Mouse (Mus musculus): Measurements from ENCODE around the gene Plekhg4.

Gene Plekhg4

DNA sequence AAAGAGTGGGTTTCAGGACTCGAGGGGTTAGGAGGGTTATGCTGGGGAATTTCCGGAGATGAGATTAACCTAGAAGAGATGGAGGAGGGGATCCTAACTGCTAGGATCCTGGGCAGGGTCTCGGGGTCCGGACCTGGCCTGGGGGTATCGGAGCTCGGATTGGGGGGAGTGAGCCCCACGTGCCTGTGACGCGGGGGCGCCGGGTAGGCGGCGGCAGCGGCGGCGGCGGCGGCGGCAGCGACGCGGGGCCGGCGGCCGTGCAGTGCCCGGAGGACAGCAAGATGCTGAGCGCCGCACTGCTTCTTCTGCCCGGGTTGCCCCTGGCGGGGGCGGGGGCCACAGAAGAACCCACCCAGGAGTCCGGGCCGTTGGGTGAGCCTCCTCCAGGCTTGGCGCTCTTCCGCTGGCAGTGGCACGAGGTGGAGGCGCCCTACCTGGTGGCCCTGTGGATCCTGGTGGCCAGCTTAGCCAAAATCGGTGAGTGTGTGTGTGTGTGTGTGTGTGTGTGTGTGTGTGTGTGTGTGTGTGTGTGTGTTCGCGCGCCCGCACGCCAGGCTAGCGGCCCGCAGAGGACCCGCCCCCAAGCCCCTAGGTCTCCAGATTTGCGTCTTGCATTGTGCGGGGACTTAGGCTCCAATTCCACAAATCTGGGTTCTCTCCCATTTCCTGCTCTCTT is 23.8 kb upstream of the Plekhg4 start:
- no peak for DNase-seq (ENCODE audit: low spot score)

DNA sequence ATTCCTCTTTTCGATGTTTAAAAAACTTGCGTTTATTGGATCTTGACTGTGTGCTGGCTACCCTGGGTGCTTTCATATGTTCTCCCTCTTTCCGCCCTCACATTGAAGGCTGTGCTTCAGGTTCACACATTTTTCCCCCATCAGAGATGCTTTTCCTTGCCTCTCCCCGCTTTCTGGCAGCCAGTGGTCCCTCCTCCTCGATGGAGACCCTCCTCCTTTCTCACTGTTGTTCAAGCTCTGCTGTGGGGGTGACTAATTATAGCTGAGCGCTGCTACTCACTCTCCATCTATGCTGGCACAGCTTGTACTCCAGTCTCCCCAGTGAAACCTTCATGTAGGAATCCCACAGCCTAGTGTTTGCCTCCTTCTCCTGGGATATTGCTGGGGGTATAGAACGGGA is 22.9 kb upstream of the Plekhg4 start:
- DNase-seq (ENCODE audit: low spot score) = no peak

DNA sequence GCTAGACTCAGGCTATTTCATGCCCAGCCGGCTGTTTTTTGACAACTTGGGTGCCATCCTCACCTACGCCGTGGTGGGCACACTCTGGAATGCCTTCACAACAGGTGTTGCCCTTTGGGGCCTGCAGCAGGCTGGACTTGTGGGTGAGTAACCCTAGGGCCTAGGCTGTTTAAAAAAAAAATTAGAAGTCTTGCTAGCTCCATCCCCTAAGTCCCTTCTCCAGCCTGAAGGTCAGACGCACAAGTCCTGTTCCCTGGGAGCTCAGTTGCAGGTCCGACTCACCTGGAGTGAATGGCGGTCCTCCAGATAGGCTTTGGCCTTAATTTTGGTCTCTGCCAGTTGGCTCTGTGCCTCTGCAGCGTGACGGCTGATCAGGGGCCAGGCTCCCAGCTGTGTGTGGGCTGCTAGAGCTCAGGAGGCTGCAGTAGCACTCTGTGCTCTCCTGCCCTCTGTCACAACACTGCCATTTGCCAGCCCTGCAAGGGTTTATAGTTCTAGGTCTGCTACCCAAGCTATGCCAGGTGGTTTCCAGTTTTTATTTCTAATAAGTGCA is 19.4 kb upstream of the Plekhg4 start:
- DNase-seq (ENCODE audit: low spot score) = no peak

DNA sequence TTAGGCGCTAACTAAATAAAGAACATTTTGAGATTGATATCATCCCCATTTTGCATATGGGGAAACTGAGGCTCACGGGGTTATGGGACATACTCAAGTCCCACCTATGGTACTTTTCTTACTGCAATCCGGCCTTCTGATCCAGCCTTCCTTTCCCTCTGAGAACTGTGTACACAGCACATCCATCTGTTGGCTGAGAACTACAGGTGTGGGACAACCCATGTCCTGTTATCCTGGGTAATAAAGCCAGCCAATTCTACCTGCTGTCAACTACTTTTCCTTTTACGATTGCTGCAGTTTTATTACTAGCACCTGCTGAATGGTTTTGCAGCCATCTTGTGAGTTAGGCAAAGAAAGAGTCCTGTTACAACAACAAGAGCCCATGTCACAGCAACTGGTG is 18.5 kb upstream of the Plekhg4 start:
- no peak for DNase-seq (ENCODE audit: low spot score)

DNA sequence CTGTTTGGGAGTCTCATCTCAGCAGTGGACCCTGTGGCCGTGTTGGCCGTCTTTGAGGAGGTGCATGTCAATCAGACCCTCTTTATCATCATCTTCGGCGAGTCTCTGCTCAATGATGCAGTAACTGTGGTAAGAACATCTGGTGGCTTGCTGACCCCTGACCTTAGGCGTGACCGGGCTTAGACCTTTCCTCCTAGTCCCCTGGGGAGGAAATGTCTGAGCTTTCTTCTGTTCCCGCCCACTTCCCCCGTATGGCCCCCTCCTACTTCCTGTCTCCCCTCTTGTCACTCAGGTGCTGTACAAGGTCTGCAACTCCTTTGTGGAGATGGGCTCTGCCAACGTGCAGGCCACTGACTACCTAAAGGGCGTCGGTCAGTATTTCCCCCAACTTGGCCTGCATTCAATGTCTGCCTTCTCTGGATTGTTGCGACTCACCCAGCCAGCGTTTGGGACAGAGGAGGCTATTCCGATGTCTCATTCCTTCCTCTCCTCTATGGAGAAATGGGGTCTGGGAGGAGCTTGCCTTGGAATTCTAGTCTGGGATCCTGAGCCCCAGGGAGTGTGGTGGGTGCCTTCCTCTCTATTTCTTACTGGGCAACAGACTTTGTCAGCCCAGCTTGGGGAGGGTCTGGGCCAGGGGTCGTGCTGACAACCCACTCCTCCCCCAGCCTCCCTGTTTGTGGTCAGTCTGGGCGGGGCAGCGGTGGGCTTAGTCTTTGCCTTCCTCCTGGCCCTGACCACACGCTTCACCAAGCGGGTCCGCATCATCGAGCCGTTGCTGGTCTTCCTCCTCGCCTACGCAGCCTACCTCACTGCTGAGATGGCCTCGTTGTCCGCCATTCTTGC is 17.7 kb upstream of the Plekhg4 start:
- no peak for DNase-seq (ENCODE audit: low spot score)

DNA sequence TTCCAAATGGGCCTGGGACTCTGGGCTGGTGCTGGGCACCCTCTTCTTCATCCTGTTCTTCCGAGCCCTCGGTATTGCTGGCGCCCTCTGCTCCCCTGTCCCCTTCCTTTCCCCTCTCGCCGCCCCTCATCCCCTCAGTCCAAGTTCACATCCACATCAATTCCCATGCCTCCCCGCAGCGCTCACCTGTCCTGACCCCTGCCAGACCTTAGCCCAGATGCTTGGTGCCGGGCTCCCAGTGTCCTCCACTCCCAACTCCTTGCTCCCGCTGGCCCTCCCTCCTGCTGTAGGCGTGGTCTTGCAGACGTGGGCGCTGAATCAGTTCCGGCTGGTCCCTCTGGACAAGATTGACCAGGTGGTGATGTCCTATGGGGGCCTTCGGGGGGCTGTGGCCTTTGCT is 16.4 kb upstream of the Plekhg4 start:
- DNase-seq (ENCODE audit: low spot score) = no peak

DNA sequence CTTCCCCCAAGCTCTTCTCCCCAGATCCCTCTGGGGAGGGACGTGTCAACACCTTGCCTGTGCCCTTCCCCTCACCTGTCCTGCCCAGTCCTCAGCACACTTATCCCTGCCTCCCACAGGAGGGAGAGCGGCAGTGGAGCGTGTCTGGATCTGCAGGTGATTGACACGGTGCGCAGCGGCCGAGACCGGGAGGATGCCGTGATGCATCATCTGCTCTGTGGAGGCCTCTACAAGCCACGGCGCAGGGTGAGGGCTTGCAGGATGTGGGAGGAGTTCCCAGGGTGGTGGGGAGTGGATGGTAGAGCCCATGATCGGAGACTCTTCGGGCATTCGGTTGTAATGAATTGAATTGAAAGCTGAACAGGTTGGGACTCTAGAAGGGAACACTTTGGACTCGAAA is 13.9 kb upstream of the Plekhg4 start:
- DNase-seq (ENCODE audit: low spot score) = no peak

DNA sequence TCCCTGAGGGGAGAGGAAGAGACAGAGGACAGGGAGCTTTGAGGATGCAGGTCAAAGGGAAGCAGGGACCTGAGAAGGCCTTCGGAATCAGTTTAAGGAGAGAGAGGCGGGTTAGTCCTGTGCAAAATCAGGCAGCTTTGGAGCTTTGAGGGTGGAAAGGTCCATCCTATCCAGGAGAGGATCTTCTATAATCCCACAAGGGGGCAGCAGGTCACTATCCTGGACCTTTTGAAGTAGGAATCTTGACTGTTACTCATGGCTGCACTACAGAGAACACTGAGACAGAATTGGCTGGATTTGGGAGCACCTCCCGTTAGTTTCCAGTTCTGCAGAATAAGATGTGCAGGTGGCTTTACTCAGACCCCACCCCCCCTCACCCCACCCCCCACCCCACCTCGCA is 13.4 kb upstream of the Plekhg4 start:
- no peak for DNase-seq (ENCODE audit: low spot score)

DNA sequence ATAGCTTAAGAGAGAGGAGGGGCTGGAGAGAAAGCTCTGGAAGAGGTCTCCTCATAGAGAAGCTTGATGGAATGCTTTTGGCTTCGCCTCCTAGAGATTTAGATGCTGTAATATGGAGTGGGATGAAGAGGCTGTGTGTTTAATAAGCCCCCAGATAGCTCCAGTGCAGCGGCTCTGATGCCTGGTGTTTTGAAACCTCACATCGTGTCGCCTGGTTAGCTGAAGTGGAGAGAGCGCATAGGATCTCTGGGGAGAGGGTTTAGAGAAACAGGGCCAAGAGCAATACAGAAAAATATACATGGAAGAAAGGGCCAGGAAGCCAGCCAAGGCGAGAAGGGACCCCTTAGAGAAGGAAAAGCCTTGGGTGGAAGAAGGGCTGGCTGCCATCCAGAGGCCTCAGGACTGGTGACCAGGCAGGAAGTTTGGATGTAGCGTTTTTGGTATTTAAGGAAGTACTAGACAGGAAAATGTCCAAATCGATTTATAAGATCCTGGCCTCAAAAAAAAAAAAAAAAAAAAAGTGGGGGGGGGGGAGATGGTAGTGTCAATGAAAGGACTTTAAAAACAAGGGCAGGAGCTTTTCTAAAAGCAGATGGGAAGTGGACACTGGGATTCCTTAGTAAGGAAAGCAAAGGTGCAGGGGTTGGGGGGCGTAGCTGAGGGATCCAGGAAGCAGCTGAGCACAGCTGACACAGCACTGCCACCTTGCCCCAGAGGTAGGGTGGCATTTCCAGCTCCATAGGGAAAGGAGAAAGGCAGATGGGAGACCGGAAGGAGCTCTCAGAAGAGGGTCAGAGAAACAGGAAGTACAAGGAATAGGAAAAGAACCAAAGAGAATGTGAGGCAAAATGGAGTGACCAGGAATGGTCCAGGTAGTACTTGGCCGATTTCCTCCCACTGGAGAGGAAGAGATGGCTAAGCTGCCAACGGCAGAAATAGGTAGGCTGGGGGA is 11.0 kb upstream of the Plekhg4 start:
- DNase-seq (ENCODE audit: low spot score) = no peak

DNA sequence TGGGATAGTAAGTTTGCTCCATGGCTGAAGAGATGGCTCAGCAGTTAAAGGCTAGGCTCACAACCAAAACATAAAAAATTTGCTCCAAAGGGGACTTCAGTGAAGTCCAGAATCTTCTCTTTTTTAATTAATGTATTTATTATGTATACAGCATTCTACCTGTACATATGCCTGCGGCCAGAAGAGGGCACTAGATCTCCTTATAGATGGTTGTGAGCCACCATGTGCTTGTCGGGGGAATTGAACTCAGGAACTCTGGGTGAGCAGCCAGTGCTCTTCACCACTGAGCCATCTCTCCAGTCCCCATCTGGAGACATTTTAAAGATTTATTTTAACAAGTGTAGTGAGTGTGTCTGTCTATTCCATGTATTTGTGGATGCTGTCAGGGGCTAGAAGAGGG is 6.0 kb upstream of the Plekhg4 start:
- no peak for DNase-seq (ENCODE audit: low spot score)

DNA sequence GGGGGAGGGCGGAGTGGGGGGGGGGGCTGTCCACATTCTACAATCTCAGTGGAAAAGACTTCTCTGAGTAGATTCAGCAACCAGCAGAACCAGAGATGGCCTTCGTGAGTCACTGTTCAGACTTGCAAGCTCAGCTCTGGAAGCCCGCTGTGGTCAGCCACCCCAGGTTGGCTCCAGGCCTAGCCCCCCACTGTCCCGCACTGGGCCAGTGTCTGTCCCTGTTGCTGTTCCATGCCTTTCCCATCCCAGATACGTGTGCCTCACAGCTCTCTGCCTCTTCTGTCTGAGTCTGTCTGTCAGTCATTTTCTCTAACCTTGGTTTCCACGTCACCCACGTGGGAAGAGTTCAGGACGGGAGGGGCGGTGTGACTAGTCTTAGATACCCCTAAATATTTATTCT is 601 bp upstream of the Plekhg4 start:
- DNase-seq (ENCODE audit: low spot score) = no peak

DNA sequence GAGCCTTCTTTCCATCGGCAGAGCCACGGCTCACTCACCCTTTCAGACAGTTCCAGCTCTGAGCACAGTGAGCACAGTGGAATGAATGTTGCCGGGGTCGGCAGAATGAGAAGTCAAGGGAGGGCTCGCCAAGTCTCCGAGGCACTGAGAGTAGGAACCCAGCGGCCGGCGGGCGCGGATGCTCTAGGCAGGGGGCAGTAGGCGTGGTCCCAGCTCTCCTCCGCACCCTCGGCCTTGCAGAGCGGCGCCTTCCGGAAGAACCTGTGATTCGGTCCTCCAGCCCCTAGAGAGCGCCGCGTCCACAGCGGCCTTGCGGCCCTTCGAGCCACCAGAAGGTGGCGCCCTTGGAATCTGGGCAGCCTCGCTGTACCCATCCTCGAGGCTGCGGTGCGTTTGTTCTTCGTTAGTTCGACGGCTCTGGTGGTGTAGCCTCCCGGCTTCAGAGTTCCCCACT is 1.5 kb downstream of the Plekhg4 start:
- no peak for DNase-seq (ENCODE audit: low spot score)

DNA sequence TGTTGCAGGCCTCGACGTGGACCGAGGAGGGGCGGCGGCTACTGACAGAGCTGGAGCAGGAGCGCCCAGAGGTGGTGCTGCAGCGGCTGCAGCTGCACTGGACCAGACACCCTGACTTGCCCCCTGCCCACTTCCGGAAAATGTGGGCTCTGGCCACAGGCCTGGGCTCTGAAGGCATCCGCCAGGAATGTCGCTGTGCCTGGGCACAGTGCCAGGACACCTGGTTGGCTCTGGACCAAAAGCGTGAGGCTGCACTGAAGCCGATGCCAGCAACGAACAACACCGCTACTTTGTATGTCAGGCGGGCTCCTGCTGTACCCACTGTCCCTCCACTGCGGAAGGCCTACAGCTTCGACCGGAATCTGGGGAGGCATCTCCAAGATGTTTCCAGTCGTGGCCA is 5.6 kb downstream of the Plekhg4 start:
- peak; percentile 73 for DNase-seq (ENCODE audit: low spot score)

DNA sequence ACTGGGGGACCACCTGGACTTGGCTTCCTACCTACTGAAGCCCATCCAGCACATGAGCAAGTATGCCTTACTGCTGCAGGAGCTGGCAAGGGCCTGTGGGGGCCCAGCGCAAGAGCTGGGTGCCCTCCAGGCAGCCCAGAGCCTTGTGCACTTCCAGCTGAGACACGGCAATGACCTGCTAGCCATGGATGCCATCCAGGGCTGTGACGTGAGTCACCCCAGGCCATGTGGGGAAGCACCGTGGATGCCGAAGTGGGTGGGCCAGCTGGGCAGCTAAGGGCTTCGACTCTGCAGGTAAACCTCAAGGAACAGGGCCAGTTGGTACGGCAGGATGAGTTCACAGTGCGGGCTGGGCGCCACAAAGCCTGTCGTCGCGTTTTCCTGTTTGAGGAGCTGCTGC is 7.2 kb downstream of the Plekhg4 start:
- no peak for DNase-seq (ENCODE audit: low spot score)

DNA sequence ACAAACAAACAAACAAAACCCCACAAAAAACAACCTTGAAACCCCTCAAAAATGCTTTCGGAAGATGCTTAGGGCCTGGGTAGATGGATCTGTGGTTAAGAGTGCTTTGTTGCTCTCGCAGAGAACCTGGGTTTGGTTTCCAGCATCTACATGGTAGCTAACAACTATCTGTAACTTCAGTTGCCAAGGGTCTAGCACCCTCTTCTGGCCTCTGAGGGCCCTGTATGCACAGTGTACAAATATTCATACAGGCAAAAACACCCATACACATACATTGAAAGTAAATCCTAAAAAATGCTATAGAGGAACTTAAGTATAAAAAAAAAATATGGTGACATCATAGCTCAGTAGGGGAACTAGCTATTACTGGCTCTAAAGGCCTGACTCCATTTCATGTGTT is 11.0 kb downstream of the Plekhg4 start:
- DNase-seq (ENCODE audit: low spot score) = no peak

DNA sequence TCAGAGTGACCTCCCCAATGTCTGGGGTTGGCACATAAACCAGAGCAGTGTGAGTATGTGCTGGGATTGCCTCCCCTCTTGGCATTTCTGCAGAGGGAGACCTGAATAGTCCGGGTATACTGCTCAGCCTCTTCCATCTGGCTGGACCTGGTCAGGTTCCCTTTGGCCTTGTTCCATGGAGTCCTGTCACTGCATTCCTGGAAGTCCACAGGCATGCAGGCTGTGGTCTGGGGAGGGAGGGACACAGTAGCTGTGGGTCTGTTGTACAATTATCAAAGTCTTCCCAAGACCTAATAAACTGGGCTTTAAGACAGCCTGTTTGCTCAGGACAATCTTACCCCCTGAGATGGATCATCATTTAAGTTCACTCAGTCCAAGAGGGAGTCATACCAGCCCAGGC is 14.1 kb downstream of the Plekhg4 start:
- no peak for DNase-seq (ENCODE audit: low spot score)

DNA sequence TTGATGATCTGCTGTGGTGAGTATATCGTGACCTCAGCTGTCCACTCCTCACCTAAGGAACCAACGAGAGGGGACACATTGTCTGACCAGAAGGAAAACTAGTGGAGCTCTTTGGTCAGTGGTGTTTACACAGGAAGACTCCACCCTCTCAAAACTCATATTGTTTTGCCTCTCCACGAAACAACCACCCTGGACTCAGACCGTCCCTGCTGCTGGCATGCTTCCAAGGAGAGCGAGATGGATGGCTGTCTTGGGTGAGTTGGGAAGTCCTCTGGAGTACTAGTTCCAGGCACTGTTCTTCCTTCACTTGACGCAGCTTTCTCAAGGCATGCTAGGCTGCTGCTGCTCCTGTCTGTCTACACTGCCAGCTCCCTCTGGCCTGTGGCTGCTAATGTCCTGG is 16.0 kb downstream of the Plekhg4 start:
- DNase-seq (ENCODE audit: low spot score) = no peak

DNA sequence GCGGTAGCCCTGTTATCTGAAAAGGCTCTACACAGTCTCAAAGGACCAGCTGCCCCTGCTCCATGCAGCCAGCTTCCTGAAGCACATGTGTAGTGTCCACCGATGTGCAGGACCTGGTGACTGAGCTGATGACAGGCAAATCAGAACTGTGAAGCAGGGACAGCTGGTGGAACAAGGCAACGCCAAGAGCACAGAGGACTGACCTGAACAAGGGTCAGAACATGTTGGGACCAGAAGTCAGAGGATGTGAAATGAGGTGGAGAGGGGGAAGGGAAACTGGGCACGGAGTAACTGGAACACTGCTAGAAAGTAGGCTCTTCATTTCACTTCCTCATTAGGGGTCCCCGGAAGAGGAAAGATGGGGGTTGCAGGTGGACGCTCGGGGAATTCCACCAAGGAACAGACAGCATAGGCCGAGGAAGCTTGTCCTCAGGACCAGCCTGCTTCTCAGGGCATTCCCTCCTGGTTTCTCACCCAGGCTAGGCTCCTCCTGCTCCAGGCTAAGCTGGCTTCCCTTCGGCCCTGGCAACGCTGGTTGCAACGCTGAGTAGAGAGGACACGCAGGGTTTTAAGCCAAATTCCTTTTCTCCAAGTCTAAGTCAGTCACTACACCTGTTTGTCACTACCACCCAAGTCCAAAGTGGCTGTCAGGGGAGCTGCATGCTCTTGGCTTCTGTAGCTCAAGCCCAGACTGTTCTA is 20.2 kb downstream of the Plekhg4 start:
- DNase-seq (ENCODE audit: low spot score) = no peak

DNA sequence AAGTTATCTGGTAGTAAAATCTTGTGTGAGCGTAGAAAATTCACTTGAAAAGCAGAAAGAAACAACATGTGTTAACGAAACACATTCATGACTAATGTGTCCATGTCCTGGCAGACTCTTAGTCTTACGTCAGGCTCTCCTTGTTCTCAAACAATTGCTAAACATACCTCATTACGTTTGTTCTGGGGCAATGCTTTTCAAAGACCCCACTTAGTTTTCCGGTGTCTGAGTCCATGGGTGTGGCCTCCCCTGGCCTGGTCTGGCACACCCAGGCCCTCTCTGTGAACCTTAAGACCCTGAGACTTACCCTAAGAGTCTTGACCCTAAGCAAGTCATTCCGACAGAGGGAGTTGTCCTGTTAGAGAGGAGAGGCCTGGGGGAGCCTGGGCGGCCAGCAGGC is 20.8 kb downstream of the Plekhg4 start:
- no peak for DNase-seq (ENCODE audit: low spot score)

DNA sequence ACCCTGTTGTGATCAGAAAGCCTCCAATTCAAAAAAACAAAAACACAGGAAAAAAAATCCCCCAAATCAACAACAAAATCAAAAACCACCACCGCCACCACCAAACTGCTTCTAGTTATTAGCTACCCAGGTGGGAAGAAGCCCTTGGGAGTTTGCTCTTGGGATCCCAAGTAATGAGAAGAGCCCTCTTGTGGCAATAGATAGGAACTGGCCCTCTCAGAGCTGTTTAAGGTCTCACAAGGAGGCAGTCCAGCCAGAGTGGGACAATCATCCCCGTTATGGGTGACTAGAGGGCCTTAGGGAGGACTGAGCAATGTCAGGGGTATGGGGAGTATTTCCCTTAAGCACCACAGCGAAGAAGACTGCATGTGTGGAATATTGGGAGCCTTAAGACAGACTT is 24.7 kb downstream of the Plekhg4 start:
- peak; percentile 46 for DNase-seq (ENCODE audit: low spot score)

DNA sequence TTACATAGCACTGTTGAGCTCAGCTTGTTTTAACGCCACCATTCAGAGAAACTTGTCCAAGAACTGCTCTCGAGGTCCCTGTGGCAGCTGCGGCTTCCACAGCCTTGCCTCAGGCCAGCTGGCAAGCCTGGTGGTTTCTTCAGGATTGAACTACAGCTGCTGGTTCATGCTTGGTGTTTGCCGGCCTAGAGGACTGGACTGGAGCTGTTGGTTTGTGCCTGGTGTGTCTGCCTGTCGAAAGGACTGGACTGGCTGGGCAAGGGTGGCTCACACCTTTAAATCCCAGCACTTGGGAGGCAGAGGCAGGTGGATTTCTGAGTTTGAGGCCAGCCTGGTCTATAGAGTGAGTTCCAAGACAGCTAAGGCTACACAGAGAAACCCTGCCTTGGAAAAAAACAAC is 26.9 kb downstream of the Plekhg4 start:
- DNase-seq (ENCODE audit: low spot score) = no peak

DNA sequence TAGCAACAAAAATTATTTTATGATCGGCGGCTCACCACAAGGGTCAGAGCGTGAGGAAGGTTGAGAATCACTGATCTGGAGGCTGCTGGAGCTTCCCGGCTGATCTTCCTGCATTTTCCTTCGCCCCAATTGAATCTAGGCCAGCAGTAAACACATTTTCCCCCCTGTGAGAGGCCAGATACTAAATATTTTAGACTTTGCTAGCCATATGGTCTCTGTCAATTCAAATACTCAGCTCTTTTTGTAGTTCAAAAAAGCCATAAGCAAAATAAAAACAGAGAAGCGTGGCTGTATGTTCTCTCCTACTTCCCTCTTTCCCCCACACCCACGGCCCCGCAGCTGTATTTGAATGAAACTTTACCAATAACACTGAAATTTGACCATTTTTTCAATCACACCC is 30.4 kb downstream of the Plekhg4 start:
- DNase-seq (ENCODE audit: low spot score) = no peak
